Mouse (Mus musculus): ENCODE results near the gene Nt5c3. TPM values are rescaled to one million over a fixed set of nuclear protein-coding genes. Genes with fewer than 3 reads are reported as not detected.

The Nt5c3 gene
- 1.0 and 5.4 TPM in 2 replicates for polyA plus RNA-seq (2012; rRNA removed; ENCODE audit: low replicate concordance)

DNA sequence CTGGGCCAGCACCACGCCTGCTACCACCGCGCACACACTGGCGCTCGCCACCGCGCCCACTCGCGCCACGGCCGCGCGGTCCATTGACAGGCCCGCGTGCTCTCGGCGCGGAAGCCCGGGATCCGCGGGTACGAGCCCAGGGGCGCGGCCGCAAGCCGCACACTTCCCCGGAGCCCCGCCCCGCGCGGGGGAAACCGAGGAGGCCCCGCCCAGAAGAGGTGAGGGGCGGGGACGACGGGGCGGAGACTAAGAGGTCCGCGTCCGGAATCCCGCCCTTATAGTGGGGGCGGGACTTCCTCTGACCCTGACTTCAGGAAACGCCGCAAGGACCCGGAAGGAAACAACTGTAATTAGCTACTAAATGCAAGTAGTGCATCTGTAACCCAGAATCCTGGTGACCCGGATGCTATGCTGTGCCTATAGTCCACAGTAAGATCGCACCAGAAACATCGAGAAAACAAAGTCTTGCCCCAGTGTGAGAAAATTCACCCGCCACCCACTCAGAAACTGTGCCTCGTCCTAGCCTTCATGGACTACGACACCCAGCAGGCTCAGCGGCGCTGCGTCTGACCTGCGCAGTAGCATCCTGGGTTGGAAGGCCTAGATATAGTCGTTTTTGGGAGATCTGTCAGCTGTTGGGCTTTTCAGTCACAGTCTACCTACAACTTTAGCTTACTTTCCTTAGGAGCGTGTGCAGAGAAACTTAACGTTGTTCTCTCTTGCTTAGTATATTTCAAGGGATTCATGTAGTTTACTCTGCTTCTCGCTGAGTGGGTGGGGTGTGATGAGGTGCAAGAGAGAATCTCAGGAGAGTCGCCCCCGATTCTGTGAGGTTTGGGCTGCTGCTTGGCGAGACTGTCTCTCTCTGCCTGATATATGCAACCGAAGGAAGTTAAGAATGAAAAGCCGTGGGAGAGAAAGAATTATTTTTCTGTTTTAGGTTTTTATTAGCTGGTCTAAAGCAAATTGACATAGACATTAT lies at the start of gene Nt5c3, which contains the start of gene Vmn1r4:
Gene Nt5c3 (minus strand): TSS at position 207 of the 982 bp plus-strand sequence.
Gene Vmn1r4 (plus strand): TSS at position 290 of the 982 bp plus-strand sequence.

DNA sequence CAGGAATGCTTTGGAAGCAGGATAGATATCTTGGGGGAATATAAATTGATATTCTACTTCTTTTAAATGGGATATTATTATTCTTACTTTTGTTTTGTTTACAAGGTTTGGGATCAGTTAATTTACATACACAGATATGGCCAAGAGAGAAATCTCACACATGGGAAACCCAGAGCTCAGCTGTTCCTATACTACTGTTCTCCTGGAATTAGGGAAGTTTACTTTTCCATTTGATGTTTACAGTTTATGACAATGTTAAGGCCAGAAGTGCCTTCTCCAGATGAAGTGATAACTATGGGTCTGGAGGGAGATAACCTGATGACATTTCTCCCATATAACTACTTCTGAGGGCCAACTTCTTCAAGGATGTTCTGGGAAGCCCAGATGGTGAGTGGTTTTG lies 46.2 kb upstream of the Nt5c3 start, which contains the start of gene Vmn1r5:
Gene Vmn1r5 (plus strand): TSS at position 301 of the 400 bp plus-strand sequence.

Other genes starting within 250 kb of the Nt5c3 start
- gene Lsm5, start 219.2 kb downstream of the Nt5c3 start, polyA plus RNA-seq (2012; rRNA removed; ENCODE audit: low replicate concordance) = 0.50 and 0.67 TPM in 2 replicates
- gene Avl9, start 209.0 kb downstream of the Nt5c3 start, polyA plus RNA-seq (2012; rRNA removed; ENCODE audit: low replicate concordance) = 3.1 and 5.1 TPM in 2 replicates
- 1.7 TPM in 2 replicates for gene Kbtbd2, start 126.1 kb downstream of the Nt5c3 start, polyA plus RNA-seq (2012; rRNA removed; ENCODE audit: low replicate concordance)
- 9.3 and 9.4 TPM in 2 replicates for gene Fkbp9, start 91.9 kb downstream of the Nt5c3 start, polyA plus RNA-seq (2012; rRNA removed; ENCODE audit: low replicate concordance)
- not detected in 2 replicates for gene Vmn1r4, start 83 bp upstream of the Nt5c3 start, polyA plus RNA-seq (2012; rRNA removed; ENCODE audit: low replicate concordance)
- not detected in 2 replicates for gene Vmn1r5, start 46.3 kb upstream of the Nt5c3 start, polyA plus RNA-seq (2012; rRNA removed; ENCODE audit: low replicate concordance)
- not detected in 2 replicates for gene Vmn1r6, start 73.3 kb upstream of the Nt5c3 start, polyA plus RNA-seq (2012; rRNA removed; ENCODE audit: low replicate concordance)
- gene Vmn1r7, start 101.4 kb upstream of the Nt5c3 start, polyA plus RNA-seq (2012; rRNA removed; ENCODE audit: low replicate concordance) = not detected in 2 replicates
- not detected in 2 replicates for gene Vmn1r8, start 108.4 kb upstream of the Nt5c3 start, polyA plus RNA-seq (2012; rRNA removed; ENCODE audit: low replicate concordance)
- not detected in 2 replicates for gene Vmn1r9, start 142.9 kb upstream of the Nt5c3 start, polyA plus RNA-seq (2012; rRNA removed; ENCODE audit: low replicate concordance)
- not detected in 2 replicates for gene Vmn1r10, start 185.5 kb upstream of the Nt5c3 start, polyA plus RNA-seq (2012; rRNA removed; ENCODE audit: low replicate concordance)
- not detected in 2 replicates for gene Vmn1r11, start 209.5 kb upstream of the Nt5c3 start, polyA plus RNA-seq (2012; rRNA removed; ENCODE audit: low replicate concordance)
- not detected in 2 replicates for gene Vmn1r12, start 233.0 kb upstream of the Nt5c3 start, polyA plus RNA-seq (2012; rRNA removed; ENCODE audit: low replicate concordance)

All from duodenum, adult 2 months (tissue).